Mouse (Mus musculus): ENCODE data around the gene Prkab2.

Gene Prkab2

DNA sequence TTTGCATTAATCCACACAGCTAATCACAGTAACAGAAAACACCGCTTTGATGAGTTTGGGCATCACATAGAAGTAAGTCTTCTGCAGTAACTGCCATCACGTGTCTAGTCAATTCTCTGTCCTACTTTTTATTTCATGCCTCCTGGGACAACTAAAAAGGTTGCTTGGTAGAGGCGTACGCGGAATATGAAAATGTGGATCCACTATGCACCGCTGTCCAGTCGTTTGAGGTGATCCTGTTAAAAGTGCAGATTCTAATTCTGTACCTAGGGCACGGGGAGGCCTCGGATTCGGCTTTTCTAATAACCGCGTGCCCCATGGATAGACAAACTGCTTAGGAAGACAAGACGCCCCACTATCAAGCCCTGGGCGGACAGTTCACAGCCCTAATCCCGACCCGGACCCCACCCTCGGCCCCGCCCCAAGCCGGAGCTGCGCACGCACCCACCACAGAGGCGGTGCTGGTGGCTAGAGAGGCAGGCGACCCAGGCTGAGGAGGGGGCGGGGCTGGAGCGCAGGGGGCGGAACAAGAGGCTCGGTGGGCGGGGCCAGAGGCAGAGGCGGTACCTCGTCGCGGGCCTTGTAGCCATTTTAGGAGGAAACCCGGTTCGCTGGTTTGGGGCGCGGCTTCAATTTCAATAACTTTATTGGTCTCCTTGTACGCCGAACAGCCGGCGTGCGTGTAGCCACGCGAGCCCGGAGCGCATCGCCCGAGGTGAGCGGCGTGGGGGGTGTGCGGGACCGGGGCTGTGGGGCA, at the start of gene Prkab2:
TSS of gene Prkab2 (plus strand) at position 539 of the 757 bp plus-strand sequence.
- peak; percentile 98 for DNase-seq (ENCODE audit: low read depth)

- peak; percentile 82 for DNase-seq (ENCODE audit: low read depth)
Measured at GRCm38 (mm10) chr3:97609201-97609844, 48.7 kb upstream of the Prkab2 start.

DNA sequence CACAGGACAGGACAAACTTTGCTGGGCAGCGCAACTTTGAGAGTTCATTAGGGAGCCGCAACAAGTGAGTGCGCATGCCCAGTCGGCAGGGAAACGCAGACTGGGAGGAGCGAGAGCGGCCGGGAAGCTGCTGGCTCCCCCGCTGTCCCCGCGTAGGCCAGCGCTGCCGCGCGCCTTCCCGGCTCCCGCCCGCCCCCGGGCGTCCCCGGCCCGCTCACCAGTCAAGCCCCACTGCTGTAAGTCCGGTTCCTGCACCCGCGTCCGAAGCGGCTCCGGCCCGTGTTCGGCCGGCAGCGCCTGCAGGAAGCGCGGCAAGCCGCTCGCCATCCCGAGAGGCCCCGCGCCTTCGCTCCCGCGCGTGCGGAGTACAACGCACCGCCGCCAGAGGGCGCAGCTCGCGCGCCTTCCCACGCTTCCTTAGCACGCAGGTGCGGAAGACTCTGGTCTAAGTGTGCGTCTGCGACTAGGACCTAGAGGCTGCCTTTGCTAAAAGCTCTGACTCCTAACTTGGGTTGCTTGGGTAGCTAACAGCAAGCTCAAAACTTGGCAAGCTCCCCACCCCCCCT, 48.1 kb upstream of the Prkab2 start, which contains the start of gene Chd1l:
TSS of gene Chd1l (minus strand) at position 359 of the 566 bp plus-strand sequence.
- peak; percentile 96 for DNase-seq (ENCODE audit: low read depth)

DNA sequence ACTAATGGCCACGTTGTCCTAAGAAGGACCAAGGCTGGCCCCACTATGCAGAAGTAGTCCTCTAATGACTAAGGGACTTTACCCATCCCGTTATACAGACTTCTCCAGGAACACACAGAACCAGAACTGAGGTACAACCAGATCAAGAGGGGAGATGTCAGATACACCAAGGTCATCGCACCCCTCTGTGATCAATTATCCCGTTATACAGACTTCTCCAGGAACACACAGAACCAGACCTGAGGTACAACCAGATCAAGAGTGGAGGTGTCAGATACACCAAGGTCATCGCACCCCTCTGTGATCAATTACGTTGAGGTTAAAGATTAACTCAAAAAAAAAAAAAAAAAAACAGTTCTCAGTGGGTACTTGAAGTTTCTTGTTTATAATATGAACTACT, 47.0 kb upstream of the Prkab2 start:
- no peak for DNase-seq (ENCODE audit: low read depth)

GRCm38 (mm10) chr3:97615154-97615553, 42.8 kb upstream of the Prkab2 start:
- DNase-seq (ENCODE audit: low read depth): no peak

DNA sequence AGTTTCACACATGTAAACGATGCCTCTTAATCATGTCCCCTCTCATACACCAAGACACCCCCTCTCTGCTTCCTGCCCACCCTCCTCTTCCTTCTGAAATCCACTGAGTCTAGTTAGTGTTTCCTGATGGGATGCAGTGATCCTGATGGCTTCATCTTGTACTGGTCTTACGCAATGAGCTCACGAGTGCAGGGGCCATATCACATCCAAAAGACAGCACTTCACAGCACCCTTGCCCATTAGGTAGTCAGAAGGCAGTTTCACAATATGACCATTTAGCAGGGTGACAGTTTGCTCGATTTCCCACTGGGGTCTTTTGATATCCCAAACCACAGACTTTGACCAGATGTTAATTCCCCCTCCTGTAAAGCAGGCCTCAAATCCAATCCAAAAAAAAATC, 42.1 kb upstream of the Prkab2 start:
- no peak for DNase-seq (ENCODE audit: low read depth)

DNA sequence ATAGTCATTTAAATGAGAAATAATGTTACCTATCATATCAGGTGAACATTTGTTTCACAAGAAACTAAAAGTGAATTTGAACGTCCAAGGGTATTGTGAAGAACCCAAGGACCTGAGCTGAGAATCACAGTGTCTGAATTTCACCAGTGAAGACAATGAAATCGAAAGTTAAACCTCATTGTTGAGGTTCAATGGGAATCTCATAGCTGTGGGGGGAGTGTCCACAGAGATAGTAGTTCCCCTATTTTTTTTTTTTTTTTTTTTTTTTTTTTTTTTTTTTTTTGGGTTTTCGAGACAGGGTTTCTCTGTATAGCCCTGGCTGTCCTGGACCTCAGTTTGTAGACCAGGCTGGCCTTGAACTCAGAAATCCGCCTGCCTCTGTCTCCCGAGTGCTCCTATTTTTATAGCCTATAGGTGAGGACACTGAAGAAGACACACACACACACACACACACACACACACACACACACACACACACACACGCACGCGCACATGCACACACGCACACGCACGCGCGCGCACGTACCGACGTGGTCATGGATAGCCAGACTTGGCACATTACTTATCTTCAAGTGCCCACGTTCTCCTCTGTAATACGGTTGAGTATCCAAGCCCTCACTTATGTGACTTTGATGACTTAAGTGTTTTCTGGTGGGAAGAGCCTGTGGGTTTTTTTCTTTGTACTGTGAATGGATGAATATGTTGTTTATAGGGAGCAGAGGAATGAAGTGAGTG, 40.7 kb upstream of the Prkab2 start:
- no peak for DNase-seq (ENCODE audit: low read depth)

DNA sequence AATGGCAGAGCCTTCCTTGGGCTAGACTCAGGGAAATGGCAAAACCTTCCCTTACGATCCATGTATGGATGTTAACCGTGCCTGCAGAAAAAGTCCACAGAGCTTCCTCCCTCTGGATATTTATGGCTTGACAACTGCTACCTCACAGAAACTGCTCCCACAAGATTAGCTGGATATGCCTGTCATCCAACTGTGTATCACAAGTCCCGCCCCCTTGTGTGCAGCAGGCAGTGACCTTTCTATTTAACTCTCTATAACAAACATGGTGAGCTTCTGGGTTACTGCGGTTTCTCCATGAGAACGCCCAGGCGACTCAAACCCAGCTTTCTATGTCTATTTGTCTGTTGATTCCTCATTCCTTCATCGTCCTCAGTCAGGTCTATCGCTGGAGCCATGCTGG, 40.1 kb upstream of the Prkab2 start:
- DNase-seq (ENCODE audit: low read depth): no peak

GRCm38 (mm10) chr3:97620657-97621056, 37.3 kb upstream of the Prkab2 start:
- DNase-seq (ENCODE audit: low read depth): no peak

DNA sequence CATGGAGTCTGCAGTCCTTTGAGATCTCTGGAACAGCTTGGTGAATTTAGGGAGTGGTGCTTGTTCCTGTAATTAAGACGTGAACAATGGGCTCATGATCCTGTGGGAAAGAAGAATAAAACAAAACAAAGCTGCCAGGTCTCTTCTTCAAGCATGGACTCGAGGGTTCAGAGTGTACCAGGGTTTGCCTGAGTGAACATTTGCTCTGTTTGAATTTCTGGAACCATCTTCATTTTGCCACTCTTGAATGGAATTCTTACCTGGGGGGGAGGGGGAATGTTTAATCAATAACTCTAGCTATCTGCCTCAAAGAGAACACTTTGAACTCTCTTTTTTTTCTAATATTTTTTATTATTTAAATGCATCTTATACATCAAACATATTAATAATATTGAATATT, 33.4 kb upstream of the Prkab2 start:
- DNase-seq (ENCODE audit: low read depth): no peak

DNA sequence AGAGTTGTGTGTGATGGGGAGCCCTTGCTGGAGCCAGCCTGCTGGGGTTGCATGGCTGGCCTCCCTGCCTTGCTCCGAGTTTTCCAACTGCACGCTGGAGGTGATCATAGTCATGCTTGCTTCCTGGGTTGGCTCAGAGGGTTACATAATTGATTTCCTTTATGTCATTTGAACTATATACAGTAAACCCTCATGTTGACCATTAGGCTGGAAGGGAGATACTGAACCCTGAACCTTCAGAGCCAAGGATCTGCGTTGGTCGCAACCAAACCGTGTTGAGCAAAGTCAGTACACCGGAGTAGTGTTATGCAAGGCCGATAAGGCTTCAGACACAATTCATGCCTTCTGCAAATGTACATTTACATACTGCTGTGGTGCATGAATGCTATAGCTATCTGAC, 30.1 kb upstream of the Prkab2 start:
- DNase-seq (ENCODE audit: low read depth): peak; percentile 10

DNA sequence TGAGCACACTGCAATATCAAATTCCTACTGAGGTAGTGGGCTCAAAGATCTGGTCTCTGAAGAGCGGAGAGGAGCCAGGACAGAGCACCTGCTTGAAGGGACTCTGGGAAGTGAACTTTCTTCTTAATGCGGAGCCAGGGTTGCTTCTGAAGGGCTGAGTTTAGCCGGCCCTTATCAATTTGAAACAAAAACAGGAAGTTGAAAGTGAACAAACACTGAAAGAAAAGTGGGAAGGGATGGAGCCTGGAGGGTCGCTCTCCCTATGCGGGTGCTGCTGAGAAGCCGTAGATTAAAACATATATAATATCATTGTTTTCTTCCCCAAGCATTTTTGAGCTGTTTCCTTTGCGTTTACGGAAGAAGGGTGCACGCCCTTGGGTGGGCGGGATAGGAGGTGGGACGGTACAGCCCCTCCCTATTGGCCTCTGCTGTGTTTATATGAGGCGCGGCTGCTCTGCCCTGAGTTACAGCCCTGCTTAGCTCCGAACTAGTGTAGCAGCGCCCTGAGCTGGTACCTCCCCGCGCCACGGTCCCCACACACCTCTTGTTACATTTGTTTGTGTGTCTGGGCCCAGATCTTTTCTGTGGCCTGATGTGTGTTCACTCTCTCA, 29.5 kb upstream of the Prkab2 start, which contains the start of gene Fmo5:
TSS of gene Fmo5 (plus strand) at position 414 of the 611 bp plus-strand sequence.
- DNase-seq (ENCODE audit: low read depth): peak; percentile 82

GRCm38 (mm10) chr3:97629941-97630340, 28.1 kb upstream of the Prkab2 start:
- no peak for DNase-seq (ENCODE audit: low read depth)

DNA sequence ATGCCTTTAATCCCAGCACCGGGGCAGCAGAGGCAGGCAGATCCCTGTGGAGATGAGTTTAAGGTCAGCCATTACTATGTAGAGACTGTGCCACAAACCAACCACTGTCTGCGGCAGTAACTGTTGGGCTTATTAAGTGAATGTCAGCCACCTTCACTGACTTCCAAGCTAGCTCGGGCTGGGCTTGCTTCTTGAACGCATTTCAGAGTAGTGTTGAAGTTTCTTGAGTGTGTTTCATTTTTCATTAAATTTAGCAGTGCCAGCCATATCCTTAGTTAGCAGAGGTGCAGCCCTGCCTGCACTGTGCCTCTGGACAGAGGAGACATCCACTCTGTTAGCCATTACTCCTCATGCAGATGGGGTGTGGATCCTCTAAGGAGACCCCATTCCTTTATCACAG, 27.2 kb upstream of the Prkab2 start:
- no peak for DNase-seq (ENCODE audit: low read depth)

GRCm38 (mm10) chr3:97631258-97631860, 26.6 kb upstream of the Prkab2 start:
- DNase-seq (ENCODE audit: low read depth): no peak

DNA sequence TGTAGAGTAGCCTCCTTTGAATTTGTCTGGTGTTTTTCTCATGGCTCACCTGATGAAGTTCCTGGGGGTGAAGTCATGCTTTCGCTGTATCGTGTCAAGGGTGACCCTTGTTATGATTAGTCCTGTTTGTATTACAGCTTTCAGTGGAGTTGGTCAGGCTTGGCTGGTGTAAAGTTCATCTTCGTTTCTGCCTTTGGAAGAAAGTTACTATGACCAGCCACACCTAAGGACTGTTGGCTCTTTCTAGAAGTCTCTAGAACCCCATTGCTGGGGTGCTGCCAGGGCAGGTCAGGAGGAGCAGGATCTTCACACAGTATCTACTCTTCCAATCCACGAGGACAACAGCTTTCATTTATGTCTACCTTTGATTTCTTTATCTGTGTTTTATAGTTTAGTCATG, 24.5 kb upstream of the Prkab2 start:
- no peak for DNase-seq (ENCODE audit: low read depth)

DNA sequence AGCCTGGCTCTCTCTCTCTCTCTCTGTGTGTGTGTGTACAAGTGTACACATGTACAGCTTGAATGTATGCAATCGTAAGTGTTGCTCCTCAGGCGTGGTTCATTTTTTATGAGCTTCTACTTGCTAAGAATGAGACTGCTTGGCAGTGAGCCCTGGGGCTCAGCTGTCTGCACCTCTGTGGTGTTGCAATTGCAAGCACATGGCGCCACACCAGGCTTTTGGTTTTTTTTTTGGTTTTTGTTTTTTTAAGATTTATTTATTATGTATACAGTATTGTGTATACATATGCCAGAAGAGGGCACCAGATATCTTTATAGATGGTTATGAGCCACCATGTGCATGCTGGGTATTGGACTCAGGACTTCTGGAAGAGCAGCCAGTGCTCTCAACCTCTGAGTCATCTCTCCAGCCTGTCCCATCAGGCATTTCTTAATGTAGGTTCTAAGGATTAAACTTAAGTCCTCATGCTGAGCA, 23.7 kb upstream of the Prkab2 start:
- no peak for DNase-seq (ENCODE audit: low read depth)

DNA sequence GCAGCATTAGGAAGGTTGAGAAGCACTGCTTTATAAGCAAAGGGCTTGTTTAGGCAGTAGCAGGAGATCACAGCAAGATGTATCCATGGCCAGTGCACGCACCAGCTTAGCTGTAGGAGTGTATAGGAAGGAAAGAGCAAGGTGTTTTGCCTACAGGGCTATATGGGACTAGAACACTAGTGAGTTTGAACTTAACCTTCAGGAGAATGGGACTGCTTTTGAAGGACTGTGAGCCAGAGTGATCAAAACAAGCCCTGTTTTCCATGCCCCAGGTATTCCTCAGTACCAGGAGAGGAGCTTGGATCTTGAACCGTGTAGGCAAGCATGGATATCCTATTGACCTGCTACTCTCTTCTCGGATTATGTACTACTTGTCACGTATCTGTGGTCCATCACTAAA, 16.6 kb upstream of the Prkab2 start:
- DNase-seq (ENCODE audit: low read depth): no peak

DNA sequence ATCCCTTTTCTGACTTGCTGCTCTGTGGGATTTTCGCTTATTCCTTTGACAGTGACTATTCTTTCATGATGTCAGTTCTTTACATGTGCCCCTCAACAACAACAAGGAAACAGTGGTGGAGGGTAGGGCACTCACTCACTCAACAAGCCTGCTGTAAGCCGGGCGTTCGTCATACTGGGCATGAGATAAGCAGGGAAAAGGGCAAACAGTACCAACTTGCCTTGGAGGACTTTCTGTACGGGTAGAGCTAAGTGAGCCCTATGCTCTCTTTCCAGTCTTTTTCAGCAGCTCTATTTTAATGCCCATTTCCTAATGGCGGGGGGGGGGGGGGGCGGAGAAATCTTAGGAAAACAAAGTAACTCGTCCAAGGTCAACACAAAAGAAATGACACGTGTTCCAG, 16.0 kb upstream of the Prkab2 start:
- no peak for DNase-seq (ENCODE audit: low read depth)

GRCm38 (mm10) chr3:97648518-97648917, 9.5 kb upstream of the Prkab2 start:
- DNase-seq (ENCODE audit: low read depth): no peak

DNA sequence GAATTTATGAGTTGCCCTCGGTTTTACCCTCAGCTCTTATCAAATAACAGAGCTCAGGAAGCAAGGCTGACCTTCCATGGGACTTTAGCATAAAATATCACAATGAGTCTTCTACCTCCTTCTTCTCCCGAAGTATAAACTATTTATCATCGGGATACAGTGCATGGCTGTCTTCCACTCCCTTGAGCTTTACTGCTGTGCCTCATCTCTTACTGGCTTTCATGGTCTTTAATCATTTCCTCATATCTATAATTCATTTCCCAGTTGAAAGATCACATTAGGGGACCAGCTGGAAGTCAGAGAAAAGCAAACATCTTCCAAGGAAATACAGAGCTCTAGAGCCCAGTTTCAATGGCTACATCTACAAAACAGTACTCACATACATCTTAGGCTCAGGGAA, 9.0 kb upstream of the Prkab2 start:
- no peak for DNase-seq (ENCODE audit: low read depth)

DNA sequence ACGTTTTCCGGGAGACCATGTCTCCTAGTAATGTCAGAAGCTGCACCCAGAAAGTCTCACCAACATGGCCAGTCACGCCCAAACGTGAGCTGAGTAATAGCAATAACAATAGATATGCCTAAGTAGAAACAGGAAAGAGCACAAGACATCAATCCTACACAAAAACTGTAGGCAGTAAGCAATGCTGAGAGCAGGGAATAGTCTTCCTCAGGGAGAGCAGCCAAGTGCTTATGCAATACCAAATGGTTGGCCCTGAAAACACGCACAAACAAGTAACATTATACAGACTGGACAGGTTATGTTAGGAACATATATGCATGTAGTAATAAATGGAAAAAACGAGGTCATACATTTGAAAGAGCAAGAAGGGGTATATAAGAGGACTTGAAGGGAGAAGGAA, 8.5 kb upstream of the Prkab2 start:
- DNase-seq (ENCODE audit: low read depth): no peak
